Mouse (Mus musculus) layer of hippocampus, adult 8-10 months (tissue): ENCODE measurements around the gene Tgfbr3l. TPM values are rescaled to one million over a fixed set of nuclear protein-coding genes. Genes with fewer than 3 reads are reported as not detected.

Experiments used
- DNase-seq, 2 experiments: peaks; one replicate each; pipeline ENCODE4 v3.0.0; 2022; ENCODE audit warnings: low spot score in 2 of 2
- total RNA-seq, 4 experiments: library from RNA; stranded (reverse); gene quantifications; 2 replicates each; pipeline ENCODE4 v1.2.4; 2022

The Tgfbr3l gene
- total RNA-seq, 4 experiments from 2014 or later = 12.8 to 19.2 (median 16.5) TPM

DNA sequence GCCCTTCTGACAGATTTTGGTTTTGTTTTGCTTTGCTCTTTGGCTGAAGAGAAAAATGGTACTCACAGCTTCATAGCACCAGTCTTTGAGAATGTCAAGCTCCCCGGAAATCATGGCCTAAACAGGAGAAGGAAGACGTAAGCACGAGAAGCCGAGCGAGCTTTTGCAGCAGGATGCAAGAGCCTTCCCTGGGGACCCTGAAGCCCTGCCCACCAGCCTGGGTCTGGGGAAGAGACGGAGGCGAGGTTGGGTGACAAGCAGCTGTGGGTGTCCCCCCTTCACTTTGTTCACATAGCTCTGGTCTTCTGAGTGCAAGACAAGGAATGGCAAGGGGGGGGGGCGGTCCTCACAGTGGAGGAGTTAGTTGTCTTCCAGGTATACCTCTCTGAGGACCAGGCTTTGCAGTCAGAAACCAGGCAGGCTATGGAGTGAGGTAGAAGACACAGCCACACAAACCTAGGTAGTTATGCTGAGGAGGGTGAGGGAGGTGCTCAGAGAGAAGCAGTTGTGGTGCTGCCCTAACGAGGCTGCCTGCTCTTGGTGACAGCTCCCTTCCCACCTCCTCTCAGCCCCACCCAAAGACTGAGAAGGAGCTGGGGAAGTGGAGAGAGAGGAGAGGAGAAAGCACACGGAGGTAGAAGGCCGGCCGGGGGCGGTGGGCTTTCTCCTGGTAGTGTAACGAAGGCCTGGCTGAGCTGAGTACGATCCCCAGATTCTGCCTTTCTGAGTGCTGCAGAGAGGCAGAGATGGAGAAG, 17.3 kb downstream of the Tgfbr3l start:
- no peak for DNase-seq

DNA sequence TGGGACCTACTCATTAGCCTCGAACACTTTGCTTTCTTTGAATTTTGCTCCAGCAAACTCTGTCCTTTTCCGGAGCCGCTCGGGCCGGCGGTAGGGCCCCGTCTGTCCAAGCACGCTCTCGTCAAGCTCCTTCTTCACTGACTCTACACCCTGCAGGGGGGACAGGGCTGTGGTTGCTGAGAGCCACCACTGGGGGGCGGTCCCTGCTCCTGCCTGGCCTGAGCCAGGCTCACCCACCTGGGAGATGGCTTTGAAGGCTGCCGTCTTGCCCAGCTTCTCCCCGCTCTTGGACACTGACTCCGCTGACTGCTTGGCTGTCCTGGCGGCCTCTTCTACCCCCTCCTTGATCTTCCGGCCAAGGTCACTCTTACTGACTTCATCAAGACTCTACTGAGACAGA, 19.6 kb downstream of the Tgfbr3l start:
- DNase-seq = no peak

DNA sequence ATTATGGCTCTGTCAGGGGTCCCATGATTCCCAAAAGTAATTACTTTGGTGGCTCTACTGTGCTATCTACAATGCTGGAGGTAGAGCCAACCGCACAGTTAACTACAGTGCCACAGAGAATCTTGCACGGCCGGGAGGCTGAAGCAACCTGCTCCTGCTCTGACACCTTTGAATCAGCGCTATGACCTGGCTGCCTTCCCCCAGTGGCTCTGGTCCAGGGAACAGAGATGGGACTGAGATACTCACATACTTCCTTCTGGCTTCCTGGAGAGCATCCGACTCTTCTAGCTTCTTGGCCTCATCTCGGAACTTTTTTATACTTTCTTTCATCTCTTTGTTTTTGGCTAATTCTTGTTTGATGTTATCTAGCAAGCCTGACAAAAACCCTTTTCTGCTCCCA, 21.6 kb downstream of the Tgfbr3l start:
- DNase-seq = no peak

DNA sequence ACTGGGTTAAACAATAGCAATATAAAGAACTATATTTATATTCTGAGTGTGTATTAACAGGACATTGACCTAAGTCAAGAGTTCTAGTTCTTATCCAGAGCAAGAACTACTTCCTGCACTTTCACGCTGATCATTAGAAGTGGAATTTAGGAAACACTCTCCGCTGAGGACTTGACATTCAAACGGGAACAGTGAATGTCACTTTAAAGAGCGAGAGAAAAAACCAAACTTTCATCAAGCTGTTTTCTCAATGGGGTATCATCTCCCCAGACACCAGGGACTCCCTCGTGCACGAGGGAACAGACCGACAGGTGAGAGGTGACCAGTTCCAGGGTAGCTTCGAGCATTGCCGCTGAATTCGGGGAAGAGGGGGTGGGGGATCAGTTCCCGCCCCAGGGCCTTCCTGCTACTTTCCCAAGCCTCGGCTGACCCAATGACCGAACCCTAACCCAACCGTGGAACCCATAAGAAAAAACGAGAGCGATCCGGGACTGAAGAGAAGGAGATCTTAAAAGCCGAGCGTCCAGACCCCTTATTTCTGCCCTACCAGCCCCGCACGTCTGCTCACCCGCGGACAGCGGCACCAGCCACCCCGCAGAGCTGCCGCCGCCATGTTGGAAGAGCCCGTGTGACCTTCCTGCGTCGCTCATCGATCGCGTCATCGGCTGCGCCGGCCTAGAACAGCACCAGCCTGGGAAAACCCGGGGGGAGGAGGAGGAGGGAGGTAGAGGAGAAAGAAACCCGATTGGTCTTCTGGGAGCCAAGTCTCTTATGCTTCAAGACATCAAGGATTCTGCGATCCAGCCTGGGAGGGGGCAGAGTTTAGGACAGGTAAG, 27.5 kb downstream of the Tgfbr3l start, which contains the start of gene Timm44:
Gene Timm44 (minus strand): TSS at position 639 of the 836 bp plus-strand sequence.
- DNase-seq = peak; percentile 92 to 95

DNA sequence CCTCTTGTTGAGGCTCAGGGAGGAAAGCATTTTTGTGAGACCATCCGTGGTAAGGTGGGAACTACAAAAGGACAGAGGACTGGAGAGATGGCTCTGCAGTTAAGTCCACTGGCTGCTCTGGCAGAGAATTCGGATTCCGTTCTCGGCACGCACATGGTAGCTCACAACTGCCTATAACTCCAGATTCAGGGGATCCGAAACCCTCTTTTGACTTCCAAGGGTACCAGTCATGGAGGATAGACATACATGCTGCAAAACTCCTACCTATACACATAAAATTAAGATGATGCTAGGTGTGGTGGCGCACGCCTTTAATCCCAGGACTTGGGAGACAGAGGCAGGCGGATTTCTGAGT, 28.1 kb downstream of the Tgfbr3l start:
- no peak for DNase-seq

DNA sequence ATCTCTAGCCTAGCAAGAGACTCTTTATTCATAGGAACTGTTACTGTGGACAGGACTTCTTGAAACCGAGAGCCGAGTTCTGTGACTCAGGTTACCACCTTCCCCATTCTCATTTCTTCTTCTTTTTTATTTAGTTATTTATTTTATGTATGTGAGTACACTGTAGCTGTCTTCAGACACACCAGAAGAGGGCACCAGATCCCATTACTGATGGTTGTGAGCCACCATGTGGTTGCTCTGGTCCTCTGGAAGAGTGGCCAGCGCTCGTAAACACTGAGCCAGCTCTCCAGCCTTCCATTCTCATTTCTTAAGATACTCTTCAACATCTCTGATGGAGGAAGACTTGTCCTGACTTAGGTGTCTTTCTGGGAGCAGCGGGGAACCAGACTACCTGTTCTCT, 44.7 kb downstream of the Tgfbr3l start:
- DNase-seq = no peak

DNA sequence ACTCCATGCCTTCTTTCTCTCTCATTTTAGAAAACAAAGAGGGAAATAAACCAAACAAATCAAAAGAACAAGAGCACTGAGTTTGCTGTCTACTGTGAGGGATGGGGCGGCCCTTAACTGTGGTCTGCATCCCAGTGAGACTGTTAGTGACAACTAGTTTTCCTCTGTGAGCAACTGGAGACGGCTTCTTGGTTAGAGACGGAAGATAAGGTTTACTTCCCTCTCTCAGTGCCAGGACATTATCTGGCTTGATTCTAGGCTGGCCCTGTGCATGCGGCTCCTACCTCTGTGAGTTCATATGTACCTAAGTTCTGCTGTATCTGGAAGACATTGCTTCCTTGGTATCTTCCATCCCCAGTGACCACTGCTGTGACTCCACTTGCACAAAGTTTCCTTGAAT, 49.8 kb downstream of the Tgfbr3l start:
- DNase-seq = no peak

Other genes with a start within 250 kb of the Tgfbr3l start
- under 1 TPM in 3 of 4 experiments, not detected in 1; 0.30 to 0.89 (median 0.37) TPM for gene Cd209f, start 142.4 kb upstream of the Tgfbr3l start, total RNA-seq
- gene Cd209g, start 114.1 kb upstream of the Tgfbr3l start, total RNA-seq = under 1 TPM in 1 of 4 experiments, not detected in 3; 0.65 TPM
- 100 to 1,000 TPM in 2 of 4 experiments, 10 to 100 TPM in 2; 90.2 to 127 (median 105) TPM for gene Evi5l, start 81.6 kb upstream of the Tgfbr3l start, total RNA-seq
- 10 to 100 TPM; 34.9 to 44.0 (median 40.0) TPM for gene Prr36, start 30.8 kb upstream of the Tgfbr3l start, total RNA-seq
- under 1 TPM in 2 of 4 experiments, not detected in 2; 0.11 to 0.16 TPM for gene Lrrc8e, start 21.4 kb upstream of the Tgfbr3l start, total RNA-seq
- 100 to 1,000 TPM in 3 of 4 experiments, 10 to 100 TPM in 1; 99.3 to 117 (median 110) TPM for gene Map2k7, start 9.5 kb upstream of the Tgfbr3l start, total RNA-seq
- 1 to 10 TPM; 2.0 to 2.8 (median 2.3) TPM for gene Gm49320, start 9.3 kb upstream of the Tgfbr3l start, total RNA-seq
- gene Snapc2, start 4.9 kb downstream of the Tgfbr3l start, total RNA-seq = 10 to 100 TPM; 27.5 to 36.9 (median 32.2) TPM
- 100 to 1,000 TPM; 421 to 475 (median 460) TPM for gene Ctxn1, start 11.1 kb downstream of the Tgfbr3l start, total RNA-seq
- 10 to 100 TPM; 65.1 to 80.9 (median 70.8) TPM for gene Timm44, start 27.7 kb downstream of the Tgfbr3l start, total RNA-seq
- 10 to 100 TPM; 21.2 to 31.6 (median 24.3) TPM for gene Ccl25, start 77.0 kb downstream of the Tgfbr3l start, total RNA-seq
- 10 to 100 TPM; 69.3 to 80.9 (median 76.7) TPM for gene Elavl1, start 77.2 kb downstream of the Tgfbr3l start, total RNA-seq
- 10 to 100 TPM; 44.9 to 55.7 (median 52.0) TPM for gene Cers4, start 244.8 kb downstream of the Tgfbr3l start, total RNA-seq